Mouse (Mus musculus): ENCODE data around the gene 1700034J05Rik. TPM values are rescaled to one million over a fixed set of nuclear protein-coding genes. Genes with fewer than 3 reads are reported as not detected.

The 1700034J05Rik gene
- total RNA-seq, 2 experiments from 2014 or later, result not detected

DNA sequence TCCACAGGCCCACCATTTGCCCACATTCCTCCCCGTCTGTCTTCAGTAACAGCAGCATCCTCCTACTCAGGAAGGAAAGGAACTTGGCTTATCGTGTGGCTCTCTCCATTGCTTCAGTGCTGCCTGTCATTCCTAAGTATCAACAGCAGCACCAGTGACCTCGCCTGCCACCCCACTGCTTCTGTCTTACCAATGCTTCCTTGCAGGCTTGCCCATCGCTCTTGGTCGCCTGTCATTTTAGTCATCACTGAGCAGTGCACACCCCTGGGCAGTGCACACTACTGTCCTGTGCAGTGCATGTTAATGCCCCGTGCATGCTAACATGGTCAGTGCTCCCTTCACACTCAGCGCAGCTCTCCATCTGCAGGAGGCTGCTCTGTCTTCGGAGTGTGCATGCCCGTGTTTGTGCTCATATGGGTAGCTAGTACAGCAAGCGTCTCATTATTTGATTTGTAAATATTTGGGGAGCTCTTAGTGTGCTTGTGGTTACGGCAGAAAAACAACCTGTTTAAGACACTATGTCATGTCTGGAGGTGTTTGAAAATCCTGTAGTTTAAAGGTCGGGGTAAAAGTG, 12.3 kb upstream of the 1700034J05Rik start:
- intact Hi-C loops (cut with DNase I), result no loop called here
- no peak for DNase-seq (ENCODE audit: low spot score)

DNA sequence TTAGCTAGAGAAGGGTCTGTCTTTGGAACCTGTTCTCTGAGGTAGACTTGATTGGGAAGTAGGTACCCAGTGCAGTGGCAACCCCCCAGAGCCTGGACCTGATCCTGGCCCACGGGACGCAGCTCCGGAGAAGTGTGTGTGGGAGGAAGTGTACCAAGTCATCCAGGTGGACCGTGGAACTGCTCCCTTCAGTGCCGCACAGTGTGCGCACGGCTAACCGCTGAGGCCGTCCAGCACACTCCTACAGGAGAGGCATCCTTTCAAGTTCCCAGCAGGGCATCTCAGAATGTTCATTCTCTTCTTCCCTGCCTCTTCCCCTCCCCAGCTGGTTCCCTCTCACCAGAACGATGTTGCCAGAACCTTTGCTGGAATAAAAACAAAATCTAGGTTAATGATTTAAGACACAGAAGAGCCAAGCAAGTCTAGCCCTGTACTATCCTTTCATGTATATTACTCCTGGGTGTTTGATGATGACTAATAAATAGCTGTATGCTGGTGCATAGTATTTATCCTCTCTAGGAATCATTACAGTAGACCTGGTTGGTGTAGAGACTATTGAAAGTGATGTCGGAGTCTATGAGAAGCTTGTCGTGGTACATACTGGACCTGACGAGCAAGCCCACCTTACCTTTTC, 11.0 kb upstream of the 1700034J05Rik start:
- intact Hi-C loops (cut with DNase I), result no loop called here
- no peak for DNase-seq (ENCODE audit: low spot score)

DNA sequence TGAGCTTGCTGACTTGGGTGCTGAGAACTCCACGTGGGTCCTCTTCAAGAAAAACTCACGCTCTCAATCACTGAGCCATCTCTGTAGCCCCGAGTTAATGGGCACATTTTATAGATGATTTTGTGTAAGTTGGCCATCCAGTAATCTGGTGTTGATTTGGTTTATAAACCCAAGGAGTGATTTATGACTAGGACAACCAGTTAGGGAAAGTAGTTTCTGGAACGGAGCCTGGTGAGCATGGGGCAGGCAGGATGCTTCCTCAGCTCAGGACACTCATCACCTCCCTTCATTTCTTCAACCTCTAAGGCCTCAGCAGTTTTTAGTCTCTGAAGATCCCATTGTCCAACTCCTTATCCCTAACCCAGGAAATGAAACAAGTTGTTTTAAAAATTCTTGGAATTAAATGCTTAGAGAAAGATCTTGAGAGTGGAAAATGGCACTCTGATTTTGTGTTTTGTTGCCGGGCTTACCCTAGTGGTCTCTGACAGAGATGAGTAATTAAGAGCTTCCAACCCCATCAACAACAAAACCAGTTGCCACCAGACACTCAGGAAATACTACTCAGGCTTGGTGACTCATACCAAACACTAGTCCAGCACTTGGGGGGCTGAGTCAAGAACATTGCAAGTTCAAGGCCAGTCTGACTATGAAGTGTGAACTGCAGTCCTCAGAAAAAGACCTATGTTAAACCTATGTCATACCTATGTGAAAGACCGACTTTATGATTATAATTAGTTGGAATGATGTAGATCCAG, 9.4 kb upstream of the 1700034J05Rik start:
- no peak for DNase-seq (ENCODE audit: low spot score)
- intact Hi-C loops (cut with DNase I), result no loop called here

GRCm38 (mm10) chr6:146961832-146962481, 7.7 kb upstream of the 1700034J05Rik start:
- no peak for DNase-seq (ENCODE audit: low spot score)
- intact Hi-C loops (cut with DNase I), result loop anchor here (1.0 kb wide), 1 partner anchor 129 kb away; no protein-coding TSS in a partner anchor

DNA sequence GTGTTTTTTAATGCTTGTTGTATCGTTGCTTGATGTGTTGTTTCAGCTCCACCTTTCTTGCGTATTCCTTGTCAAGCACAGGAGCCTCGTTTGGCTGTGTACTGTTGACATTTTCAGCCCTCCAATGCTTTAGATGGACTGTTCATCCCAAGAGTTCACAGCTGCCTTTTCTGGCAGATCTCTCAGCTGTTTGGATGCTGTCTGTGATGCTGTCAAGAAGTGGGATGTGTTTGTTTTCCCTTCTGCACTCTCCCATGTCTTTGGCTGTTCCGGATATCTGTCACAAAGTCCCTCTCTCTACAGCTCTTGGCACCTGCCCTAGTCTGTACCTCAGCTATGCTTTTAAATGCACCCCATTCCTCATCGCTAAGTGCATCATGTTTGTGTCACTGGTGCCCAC, 6.7 kb upstream of the 1700034J05Rik start:
- DNase-seq (ENCODE audit: low spot score), result no peak
- intact Hi-C loops (cut with DNase I), result no loop called here

DNA sequence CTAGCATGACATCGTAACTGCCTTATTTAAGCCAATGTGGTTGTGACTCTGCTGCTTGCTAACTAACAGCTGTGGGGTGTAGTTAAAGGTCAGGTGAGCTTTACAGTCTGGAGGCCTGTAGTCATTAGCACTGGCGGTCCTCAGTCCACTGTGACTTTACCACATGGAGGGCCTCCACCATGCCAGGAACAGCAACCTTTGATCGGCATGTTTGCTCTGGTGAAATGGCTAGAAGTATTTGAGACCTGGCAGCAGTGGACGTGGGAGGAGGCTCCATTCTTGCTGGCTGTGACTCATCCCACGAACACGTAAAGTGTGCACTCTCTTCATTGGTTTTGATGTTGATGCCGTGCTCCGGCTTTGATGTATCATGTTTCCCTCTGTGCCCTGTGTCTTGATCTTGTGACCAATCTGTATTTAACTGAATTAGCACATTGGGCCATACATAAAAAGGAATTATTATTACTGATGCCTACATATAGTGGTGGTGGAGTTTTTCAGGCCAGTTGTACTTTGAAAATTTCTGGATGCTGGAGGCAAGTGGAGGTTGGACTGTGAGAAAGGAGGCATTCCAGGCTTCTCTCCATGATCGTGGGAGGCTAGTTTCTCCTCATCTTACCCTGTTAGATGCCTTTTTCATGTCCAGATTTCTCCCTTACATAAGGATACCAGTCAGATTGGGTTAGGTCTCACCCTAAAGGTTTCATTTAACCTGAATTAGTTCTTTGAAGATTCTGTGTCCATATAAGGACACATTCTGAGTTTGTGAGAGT, 5.9 kb upstream of the 1700034J05Rik start:
- intact Hi-C loops (cut with DNase I), result no loop called here
- no peak for DNase-seq (ENCODE audit: low spot score)

GRCm38 (mm10) chr6:146958694-146959093, 4.5 kb upstream of the 1700034J05Rik start:
- intact Hi-C loops (cut with DNase I), result no loop called here
- DNase-seq (ENCODE audit: low spot score), result no peak

- no peak for DNase-seq (ENCODE audit: low spot score)
- intact Hi-C loops (cut with DNase I), result no loop called here
Observed at GRCm38 (mm10) chr6:146956961-146957360, 2.7 kb upstream of the 1700034J05Rik start.

GRCm38 (mm10) chr6:146955896-146956295, 1.7 kb upstream of the 1700034J05Rik start:
- intact Hi-C loops (cut with DNase I), result no loop called here
- no peak for DNase-seq (ENCODE audit: low spot score)

DNA sequence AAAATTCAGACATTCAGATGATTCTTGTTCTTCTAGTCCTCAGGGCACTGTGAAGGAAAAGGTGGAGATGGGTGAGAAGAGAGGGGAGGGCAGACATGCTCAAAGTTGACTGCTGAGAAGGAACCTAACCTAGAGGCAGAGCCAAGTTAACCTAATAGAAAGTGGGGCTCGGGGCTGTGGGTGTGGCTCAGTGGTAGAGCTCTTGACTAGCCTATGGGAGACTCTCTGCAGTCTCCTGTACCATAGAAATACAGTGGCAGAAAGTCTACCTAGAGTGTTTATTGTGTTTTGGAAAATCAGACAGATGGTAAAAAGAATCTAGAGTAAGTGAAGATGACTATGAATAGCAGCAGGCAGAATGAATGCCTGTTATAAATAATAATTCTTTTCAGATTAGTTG, 1.3 kb upstream of the 1700034J05Rik start:
- DNase-seq (ENCODE audit: low spot score), result no peak
- intact Hi-C loops (cut with DNase I), result no loop called here

- no peak for DNase-seq (ENCODE audit: low spot score)
- intact Hi-C loops (cut with DNase I), result no loop called here
Observed at GRCm38 (mm10) chr6:146950454-146950832, 3.8 kb downstream of the 1700034J05Rik start.

GRCm38 (mm10) chr6:146949682-146950453, 4.4 kb downstream of the 1700034J05Rik start:
- no peak for DNase-seq (ENCODE audit: low spot score)
- intact Hi-C loops (cut with DNase I), result no loop called here

DNA sequence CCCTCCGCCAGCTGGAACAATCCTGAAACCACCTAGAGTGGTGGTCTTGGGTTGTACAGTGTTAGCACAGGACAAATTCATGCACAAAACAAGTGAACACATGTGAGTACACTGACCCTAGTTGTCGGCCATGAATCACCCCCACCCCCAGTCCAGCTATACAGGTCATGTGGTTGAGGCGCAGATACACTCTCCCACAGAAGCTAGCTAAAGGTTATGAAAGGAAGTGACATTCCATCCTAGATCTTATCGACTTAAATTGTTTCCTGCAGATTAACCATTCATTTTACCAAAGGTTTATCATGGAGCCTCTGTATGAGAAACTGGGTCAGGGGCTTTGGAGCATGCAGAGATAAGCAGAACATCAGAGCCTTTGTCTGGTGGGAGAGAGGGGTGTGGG, 7.0 kb downstream of the 1700034J05Rik start:
- intact Hi-C loops (cut with DNase I), result no loop called here
- DNase-seq (ENCODE audit: low spot score), result no peak

GRCm38 (mm10) chr6:146946327-146947029, 7.7 kb downstream of the 1700034J05Rik start:
- DNase-seq (ENCODE audit: low spot score), result no peak
- intact Hi-C loops (cut with DNase I), result no loop called here

DNA sequence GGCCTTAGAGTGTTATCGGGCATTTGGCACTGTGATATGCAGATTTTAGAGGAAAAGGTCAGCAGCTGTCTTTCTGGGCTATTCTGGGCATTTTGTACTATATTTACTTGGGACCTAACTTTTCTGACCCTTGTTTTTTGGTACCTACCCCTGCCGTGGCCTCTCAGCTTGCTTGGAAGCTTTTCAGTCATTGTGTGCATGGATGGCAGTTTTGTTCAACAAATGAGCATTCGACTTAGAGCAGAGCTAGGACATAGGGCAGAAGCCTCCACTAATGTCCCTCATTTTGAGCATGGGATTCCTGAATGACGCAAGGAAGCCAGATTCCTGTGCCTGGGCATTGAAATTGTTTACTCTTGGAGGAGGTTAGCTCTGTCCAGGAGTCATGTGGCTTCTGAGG, 9.4 kb downstream of the 1700034J05Rik start:
- intact Hi-C loops (cut with DNase I), result no loop called here
- DNase-seq (ENCODE audit: low spot score), result no peak

DNA sequence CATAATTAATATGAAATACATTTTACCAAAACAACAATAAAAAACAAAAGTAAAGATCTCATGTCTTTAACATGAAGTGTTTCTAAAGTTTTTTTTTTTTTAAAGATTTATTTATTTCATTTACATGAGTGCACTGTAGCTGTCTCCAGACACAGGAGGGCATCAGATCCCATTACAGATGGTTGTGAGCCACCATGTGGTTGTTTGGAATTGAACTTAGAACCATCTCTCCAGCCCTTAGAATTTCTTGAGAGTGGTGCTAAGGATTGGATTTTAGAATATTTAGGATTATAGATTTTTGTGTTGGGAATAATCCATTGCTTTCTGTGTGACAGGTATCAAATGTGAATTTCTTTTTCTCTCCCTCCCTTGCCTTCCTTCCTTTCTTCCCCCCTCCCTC, 10.2 kb downstream of the 1700034J05Rik start:
- no peak for DNase-seq (ENCODE audit: low spot score)
- intact Hi-C loops (cut with DNase I), result no loop called here

GRCm38 (mm10) chr6:146941505-146942275, 12.5 kb downstream of the 1700034J05Rik start:
- no peak for DNase-seq (ENCODE audit: low spot score)
- intact Hi-C loops (cut with DNase I), result no loop called here

DNA sequence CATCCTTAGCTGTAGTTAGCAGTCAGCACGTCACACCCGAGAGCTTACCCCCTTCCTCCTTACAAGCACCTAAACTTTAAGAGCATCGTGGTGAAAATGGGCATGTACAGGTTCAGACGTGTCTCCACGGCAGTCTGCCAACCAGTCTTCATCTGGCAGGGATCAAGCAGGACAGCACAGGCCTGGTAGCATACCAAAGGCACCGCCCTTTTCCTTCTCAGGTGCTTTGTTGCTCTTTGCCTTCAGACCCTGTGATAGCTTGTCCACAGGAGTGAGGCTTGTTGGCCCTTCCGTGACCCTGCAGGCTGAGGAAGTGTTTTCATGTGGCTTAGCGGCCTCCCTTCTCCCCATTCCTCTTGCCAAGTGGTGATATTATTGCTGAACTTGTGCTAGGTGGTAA, 15.2 kb downstream of the 1700034J05Rik start:
- intact Hi-C loops (cut with DNase I), result no loop called here
- DNase-seq (ENCODE audit: low spot score), result no peak
